14 mouse cellular contexts compared by ENCODE assay signal in genomic region chr12:99174979-99175621, GRCm38 (mm10).
DNase-seq lines count a peak whose midpoint lies in the region; ATAC-seq and TF ChIP-seq lines count a peak whose summit lies in the region.
"Had no signal": no experiment of that assay in that cellular context is flagged by ENCODE, and none has a peak within 500 bp of the region (broad histone marks: within the 10 kb centered on the region; RNA-seq: fewer than 3 reads in every experiment).

No protein-coding gene starts in this region.

- no peaks in the 10 kb centered on the region for H3K27me3 ChIP-seq in forebrain, embryonic 12.5 days
- no peaks in the 10 kb centered on the region for H3K27me3 ChIP-seq in forebrain, embryonic 11.5 days (ENCODE audit: control insufficient read depth, insufficient read depth, low read length)
- no peaks in the 10 kb centered on the region for H3K27me3 ChIP-seq in hindbrain, embryonic 15.5 days
- no peaks in the 10 kb centered on the region for H3K27me3 ChIP-seq in hindbrain, embryonic 12.5 days
- H3K27me3 ChIP-seq in hindbrain, postnatal 0 days (ENCODE audit: insufficient read depth, low read length) = no peaks in the 10 kb centered on the region
- H3K27me3 ChIP-seq in thymus, adult 2 months (ENCODE audit: control insufficient read depth, insufficient read depth, low read length) = no peaks in the 10 kb centered on the region

- 48% methylated on average over 11 of the region's 11 CpGs for WGBS in forebrain, embryonic 12.5 days
- 65% methylated on average over 11 of the region's 11 CpGs for WGBS in forebrain, embryonic 11.5 days
- WGBS in hindbrain, embryonic 15.5 days = 52% methylated on average over 11 of the region's 11 CpGs
- WGBS in hindbrain, embryonic 12.5 days = 59% methylated on average over 11 of the region's 11 CpGs
- WGBS in hindbrain, postnatal 0 days = 52% methylated on average over 11 of the region's 11 CpGs
- 91% methylated on average over 11 of the region's 11 CpGs for WGBS in thymus, adult 2 months

- H3K9me3 ChIP-seq in forebrain, embryonic 12.5 days = peaks cover 6% of the 10 kb centered on the region; the same call in 1 of the 2 replicates
- H3K9me3 ChIP-seq in forebrain, embryonic 11.5 days (ENCODE audit: control insufficient read depth, low read length) = no peaks in the 10 kb centered on the region
- H3K9me3 ChIP-seq in hindbrain, embryonic 15.5 days = no peaks in the 10 kb centered on the region
- H3K9me3 ChIP-seq in hindbrain, embryonic 12.5 days (replicated peaks) = 0 out of 2 replicates have a peak, but pooled peaks cover 6% of the 10 kb centered on the region
- H3K9me3 ChIP-seq in hindbrain, postnatal 0 days (ENCODE audit: low read length) = no peaks in the 10 kb centered on the region
- H3K9me3 ChIP-seq: limb, embryonic 10.5 days had no signal

- H3K4me1 ChIP-seq in forebrain, embryonic 12.5 days = peaks cover 13% of the 10 kb centered on the region
- no peaks in the 10 kb centered on the region for H3K4me1 ChIP-seq in forebrain, embryonic 11.5 days (replicated peaks; ENCODE audit: control insufficient read depth, insufficient read depth, low read length)
- peaks cover 10% of the 10 kb centered on the region; the same call in 1 of the 2 replicates for H3K4me1 ChIP-seq in hindbrain, embryonic 15.5 days (replicated peaks)
- no peaks in the 10 kb centered on the region for H3K4me1 ChIP-seq in hindbrain, embryonic 12.5 days
- no peaks in the 10 kb centered on the region for H3K4me1 ChIP-seq in hindbrain, postnatal 0 days (ENCODE audit: insufficient read depth, low read length)
- H3K4me1 ChIP-seq in thymus, adult 2 months (replicated peaks; ENCODE audit: control insufficient read depth, insufficient read depth, low read length) = no peaks in the 10 kb centered on the region
- H3K4me1 ChIP-seq: limb, embryonic 10.5 days had no signal

- no peak for TF ChIP-seq CTCF in hindbrain, postnatal 0 days (IDR thresholded peaks at IDR 0.05; ENCODE audit: low read depth)
- no peak for TF ChIP-seq CTCF in thymus, adult 2 months (IDR thresholded peaks at IDR 0.05; ENCODE audit: borderline replicate concordance, control insufficient read depth, extremely low read depth, insufficient read depth, low read length, poor library complexity)

- no peak overlapping the region for H3K4me3 ChIP-seq in forebrain, embryonic 12.5 days (replicated peaks)
- no peak overlapping the region for H3K4me3 ChIP-seq in forebrain, embryonic 11.5 days (ENCODE audit: low read depth, low read length)
- H3K4me3 ChIP-seq in hindbrain, embryonic 15.5 days = no peak overlapping the region
- H3K4me3 ChIP-seq in hindbrain, embryonic 12.5 days = no peak overlapping the region
- no peak overlapping the region for H3K4me3 ChIP-seq in hindbrain, postnatal 0 days (ENCODE audit: low read length)
- H3K4me3 ChIP-seq in thymus, adult 2 months (ENCODE audit: control insufficient read depth, insufficient read depth, low read length) = no peak overlapping the region
- H3K4me3 ChIP-seq: limb, embryonic 10.5 days had no signal

- H3K36me3 ChIP-seq in forebrain, embryonic 12.5 days (replicated peaks) = no peaks in the 10 kb centered on the region
- H3K36me3 ChIP-seq in forebrain, embryonic 11.5 days (ENCODE audit: control insufficient read depth, insufficient read depth, low read length) = no peaks in the 10 kb centered on the region
- H3K36me3 ChIP-seq in hindbrain, embryonic 15.5 days = no peaks in the 10 kb centered on the region
- H3K36me3 ChIP-seq in hindbrain, embryonic 12.5 days = no peaks in the 10 kb centered on the region
- no peaks in the 10 kb centered on the region for H3K36me3 ChIP-seq in hindbrain, postnatal 0 days (ENCODE audit: insufficient read depth, low read length)
- H3K36me3 ChIP-seq in thymus, adult 2 months (ENCODE audit: control insufficient read depth, insufficient read depth, low read length) = no peaks in the 10 kb centered on the region
- H3K36me3 ChIP-seq: limb, embryonic 10.5 days had no signal

- no peak overlapping the region for H3K9ac ChIP-seq in forebrain, embryonic 12.5 days
- H3K9ac ChIP-seq in forebrain, embryonic 11.5 days (ENCODE audit: low read length) = no peak overlapping the region
- no peak overlapping the region for H3K9ac ChIP-seq in hindbrain, embryonic 15.5 days
- no peak overlapping the region for H3K9ac ChIP-seq in hindbrain, embryonic 12.5 days
- H3K9ac ChIP-seq in hindbrain, postnatal 0 days (replicated peaks; ENCODE audit: low read length) = no peak overlapping the region

- peak overlapping the region; percentile 36; the same call in 1 of the 2 replicates for H3K27ac ChIP-seq in forebrain, embryonic 12.5 days
- no peak overlapping the region for H3K27ac ChIP-seq in forebrain, embryonic 11.5 days (ENCODE audit: low read depth, low read length)
- 0 out of 2 replicates have a peak overlapping the region, but pooled peaks have one; percentile 31 for H3K27ac ChIP-seq in hindbrain, embryonic 15.5 days (replicated peaks)
- no peak overlapping the region for H3K27ac ChIP-seq in hindbrain, embryonic 12.5 days
- H3K27ac ChIP-seq in hindbrain, postnatal 0 days = no peak overlapping the region
- H3K27ac ChIP-seq in thymus, adult 2 months (ENCODE audit: control insufficient read depth, insufficient read depth, low read length) = no peak overlapping the region; the same call in 1 of the 2 replicates
- H3K27ac ChIP-seq: limb, embryonic 10.5 days had no signal

- no peak for TF ChIP-seq POLR2A in thymus, adult 2 months (IDR thresholded peaks at IDR 0.05; ENCODE audit: control insufficient read depth, extremely low read depth, insufficient read depth, low read length, poor library complexity)

- DNase-seq in forebrain, embryonic 11.5 days (ENCODE audit: low spot score) = no peak
- peak; percentile 10 for DNase-seq in Muller cell, postnatal 12 days (ENCODE audit: inconsistent ontology term)
- DNase-seq in hindbrain, postnatal 0 days (ENCODE audit: low spot score) = peak; percentile 21
- DNase-seq in left cerebral cortex, adult 9 months (ENCODE audit: low spot score in 2 of 2) = no peak
- no peak for DNase-seq in thymus, adult 2 months
- DNase-seq: cerebellum, adult 11 months; cerebellum, postnatal 36 days; gastrocnemius, postnatal 14 days; kidney, adult 2 months had no signal

- ATAC-seq in forebrain, embryonic 12.5 days (ENCODE audit: low FRiP score) = peak; percentile 33; the same call in 1 of the 2 replicates
- ATAC-seq in forebrain, embryonic 11.5 days (replicated peaks; ENCODE audit: low FRiP score) = no peak
- no peak for ATAC-seq in hindbrain, embryonic 15.5 days (ENCODE audit: low FRiP score, low read depth)
- ATAC-seq in hindbrain, embryonic 12.5 days (ENCODE audit: low FRiP score) = no peak
- peak; percentile 24; the same call in 1 of the 2 replicates for ATAC-seq in hindbrain, postnatal 0 days

- H3K4me2 ChIP-seq in forebrain, embryonic 12.5 days = no peak overlapping the region
- H3K4me2 ChIP-seq in forebrain, embryonic 11.5 days (ENCODE audit: low read depth, low read length, severe bottlenecking) = no peak overlapping the region
- no peak overlapping the region for H3K4me2 ChIP-seq in hindbrain, embryonic 15.5 days
- no peak overlapping the region for H3K4me2 ChIP-seq in hindbrain, embryonic 12.5 days (replicated peaks)
- no peak overlapping the region for H3K4me2 ChIP-seq in hindbrain, postnatal 0 days (ENCODE audit: low read depth, low read length)
- H3K4me2 ChIP-seq: liver, embryonic 11.5 days had no signal

Comparison
In these comparisons a context has a peak if more than half of its experiments do, and no peak if none do; other contexts are left out.
1. ATAC-seq: peak in forebrain, embryonic 12.5 days (single experiment) and hindbrain, postnatal 0 days (single experiment); none in forebrain, embryonic 11.5 days (single experiment), hindbrain, embryonic 15.5 days (single experiment) and hindbrain, embryonic 12.5 days (single experiment).
2. H3K27ac ChIP-seq: peak in forebrain, embryonic 12.5 days (single experiment) and hindbrain, embryonic 15.5 days (single experiment); none in forebrain, embryonic 11.5 days (single experiment), hindbrain, embryonic 12.5 days (single experiment), hindbrain, postnatal 0 days (single experiment) and thymus, adult 2 months (single experiment).
3. DNase-seq: peak in Muller cell, postnatal 12 days (single experiment) and hindbrain, postnatal 0 days (single experiment); none in forebrain, embryonic 11.5 days (single experiment), left cerebral cortex, adult 9 months (0 of 2) and thymus, adult 2 months (single experiment).